Mouse (Mus musculus) forebrain, postnatal 0 days (tissue): ENCODE measurements around the gene Flcn. TPM values are rescaled to one million over a fixed set of nuclear protein-coding genes. Genes with fewer than 3 reads are reported as not detected.

Experiments
- ATAC-seq: fragments of 200-750 bp; cut with Nextera tagmentation; 2 replicates; pipeline ENCODE4 v1.8.0; 2017; ENCODE audit warnings: mild to moderate bottlenecking, moderate library complexity
- DNase-seq: peaks from one replicate; pipeline ENCODE4 v3.0.0-alpha.2; 2015
- H3K27ac ChIP-seq: fragments of 300-500 bp; sonication (generic); 2 replicates; pipeline ENCODE4 v1.5.1; 2014; ENCODE audit warnings: low read depth, mild to moderate bottlenecking, antibody characterized with exemption, low read length, moderate library complexity, mixed read lengths
- H3K27me3 ChIP-seq: fragments of 300-500 bp; sonication (generic); 2 replicates; pipeline ENCODE4 v1.6.1; 2014; ENCODE audit warnings: mild to moderate bottlenecking, low read length, mixed read lengths; ENCODE audit not compliant: insufficient read depth
- H3K36me3 ChIP-seq: fragments of 300-500 bp; sonication (generic); 2 replicates; pipeline ENCODE4 v1.6.1; 2014; ENCODE audit warnings: mild to moderate bottlenecking, moderate library complexity; ENCODE audit not compliant: insufficient read depth
- H3K4me1 ChIP-seq: fragments of 300-500 bp; sonication (generic); 2 replicates; pipeline ENCODE4 v1.6.1; 2014; ENCODE audit warnings: antibody characterized with exemption; ENCODE audit not compliant: insufficient read depth
- H3K4me2 ChIP-seq: fragments of 300-500 bp; sonication (generic); 2 replicates; pipeline ENCODE4 v1.6.1; 2014; ENCODE audit warnings: low read depth, mild to moderate bottlenecking, moderate library complexity
- H3K4me3 ChIP-seq: fragments of 300-500 bp; sonication (generic); 2 replicates; pipeline ENCODE4 v1.5.1; 2014; ENCODE audit warnings: low read depth, low read length, mixed read lengths
- H3K9ac ChIP-seq: fragments of 300-500 bp; sonication (generic); 2 replicates; pipeline ENCODE4 v1.6.1; 2014; ENCODE audit warnings: mild to moderate bottlenecking
- H3K9me3 ChIP-seq: fragments of 300-500 bp; sonication (generic); 2 replicates; pipeline ENCODE4 v1.6.1; 2016; ENCODE audit warnings: low read length
- CTCF ChIP-seq: sonication (generic); IDR thresholded peaks from 2 replicates; pipeline ENCODE4 v1.5.1; 2016; ENCODE audit warnings: antibody characterized with exemption, control low read depth, low read depth
- WGBS: fragments of 180-500 bp; shearing (Covaris S2); extraction: QIAGEN DNeasy Blood & Tissue Kit; methylation state at CpG from one replicate; pipeline ENCODE4 v1.1.7; 2014; 5-methylcytosine and 5-hydroxymethylcytosine counted together
- polyA plus RNA-seq: library from polyadenylated mRNA; unstranded; fragments of >200 nt; fragmentation: Nextera tagmentation; extraction: Ambion mirVana; gene quantifications from 2 replicates; pipeline ENCODE4 v1.2.1, GENCODE M21; 2015
- total RNA-seq: library from RNA; depleted of rRNA; stranded (reverse); fragments of >200 nt; gene quantifications from 2 replicates; pipeline ENCODE4 v1.2.3, GENCODE M21; 2014

The Flcn gene
- total and polyA plus RNA-seq, 2 experiments from 2014 or later: 31.4 to 36.9 TPM

GRCm38 (mm10) chr11:59814311-59814710 lies 4.5 kb upstream of the Flcn start:
- no peak overlapping the region for H3K9ac ChIP-seq
- no peak for TF ChIP-seq CTCF
- no peak overlapping the region for H3K4me3 ChIP-seq
- no peaks in the 10 kb centered on the region for H3K9me3 ChIP-seq
- no peaks in the 10 kb centered on the region for H3K4me1 ChIP-seq
- DNase-seq (no peak), ATAC-seq (no peak)
- H3K27me3 ChIP-seq: no peaks in the 10 kb centered on the region
- H3K4me2 ChIP-seq: no peak overlapping the region
- H3K36me3 ChIP-seq: peaks cover 26% of the 10 kb centered on the region
- WGBS: 64% methylated on average over 1 of the region's 1 CpGs
- H3K27ac ChIP-seq: no peak overlapping the region

GRCm38 (mm10) chr11:59813276-59813675 lies 3.5 kb upstream of the Flcn start:
- Histone ChIP-seq H3K9ac (no peak overlapping the region), H3K4me2 (no peak overlapping the region), H3K9me3 (no peaks in the 10 kb centered on the region), H3K4me1 (peaks cover 6% of the 10 kb centered on the region; the same call in 1 of the 2 replicates), H3K36me3 (peaks cover 16% of the 10 kb centered on the region), H3K4me3 (no peak overlapping the region), H3K27ac (no peak overlapping the region), H3K27me3 (no peaks in the 10 kb centered on the region)
- ATAC-seq (no peak), DNase-seq (no peak)
- 83% methylated on average over 3 of the region's 3 CpGs for WGBS
- TF ChIP-seq CTCF: no peak

- Histone ChIP-seq H3K4me1 (peaks cover 7% of the 10 kb centered on the region; the same call in 1 of the 2 replicates), H3K9me3 (no peaks in the 10 kb centered on the region), H3K9ac (no peak overlapping the region), H3K27ac (no peak overlapping the region), H3K4me3 (no peak overlapping the region), H3K36me3 (peaks cover 14% of the 10 kb centered on the region), H3K27me3 (no peaks in the 10 kb centered on the region), H3K4me2 (no peak overlapping the region)
- TF ChIP-seq CTCF: no peak
- DNase-seq: no peak
- ATAC-seq: no peak
- 76% methylated on average over 4 of the region's 4 CpGs for WGBS
These were observed 1.4 kb upstream of the Flcn start for GRCm38 (mm10) chr11:59811211-59811610.

GRCm38 (mm10) chr11:59810480-59811158 lies 803 bp upstream of the Flcn start:
- WGBS: 63% methylated on average over 14 of the region's 14 CpGs
- ATAC-seq (no peak), DNase-seq (no peak)
- Histone ChIP-seq H3K36me3 (peaks cover 16% of the 10 kb centered on the region), H3K4me1 (peaks cover 7% of the 10 kb centered on the region; the same call in 1 of the 2 replicates), H3K4me2 (peak overlapping the region; percentile 81), H3K4me3 (peak overlapping the region; percentile 85), H3K9me3 (no peaks in the 10 kb centered on the region), H3K9ac (peak overlapping the region; percentile 96; the same call in 1 of the 2 replicates), H3K27ac (peak overlapping the region; percentile 99; the same call in 1 of the 2 replicates), H3K27me3 (no peaks in the 10 kb centered on the region)
- no peak for TF ChIP-seq CTCF

GRCm38 (mm10) chr11:59809071-59809669 lies 646 bp downstream of the Flcn start:
- peaks cover 7% of the 10 kb centered on the region; the same call in 1 of the 2 replicates for H3K4me1 ChIP-seq
- TF ChIP-seq CTCF: 0 out of 2 replicates have a peak, but pooled peaks have one; percentile 3
- H3K36me3 ChIP-seq: peaks cover 30% of the 10 kb centered on the region
- peak overlapping the region; percentile 96 for H3K9ac ChIP-seq
- H3K9me3 ChIP-seq: no peaks in the 10 kb centered on the region
- H3K4me2 ChIP-seq: peak overlapping the region; percentile 81
- H3K27me3 ChIP-seq: no peaks in the 10 kb centered on the region
- peak overlapping the region; percentile 99 for H3K27ac ChIP-seq
- H3K4me3 ChIP-seq: peak overlapping the region; percentile 85
- DNase-seq: no peak
- WGBS: under 1% methylated on average over 15 of the region's 15 CpGs
- peak; percentile 9 for ATAC-seq

GRCm38 (mm10) chr11:59808170-59808960 lies 1.5 kb downstream of the Flcn start:
- Histone ChIP-seq H3K36me3 (peaks cover 36% of the 10 kb centered on the region), H3K9ac (no peak overlapping the region), H3K9me3 (no peaks in the 10 kb centered on the region), H3K27ac (no peak overlapping the region), H3K4me2 (peak overlapping the region; percentile 81), H3K27me3 (no peaks in the 10 kb centered on the region), H3K4me3 (peak overlapping the region; percentile 85), H3K4me1 (peaks cover 7% of the 10 kb centered on the region; the same call in 1 of the 2 replicates)
- DNase-seq (no peak), ATAC-seq (no peak)
- 62% methylated on average over 14 of the region's 14 CpGs for WGBS
- TF ChIP-seq CTCF: peak; percentile 48

GRCm38 (mm10) chr11:59805656-59806055 lies 4.2 kb downstream of the Flcn start:
- Histone ChIP-seq H3K4me1 (peaks cover 7% of the 10 kb centered on the region; the same call in 1 of the 2 replicates), H3K4me2 (no peak overlapping the region), H3K36me3 (peaks cover 63% of the 10 kb centered on the region), H3K9me3 (no peaks in the 10 kb centered on the region), H3K27me3 (no peaks in the 10 kb centered on the region), H3K27ac (no peak overlapping the region), H3K4me3 (no peak overlapping the region), H3K9ac (no peak overlapping the region)
- DNase-seq (no peak), ATAC-seq (no peak)
- 100% methylated on average over 2 of the region's 2 CpGs for WGBS
- no peak for TF ChIP-seq CTCF
